Mouse (Mus musculus): ENCODE measurements around the gene Doc2g. TPM values are rescaled to one million over a fixed set of nuclear protein-coding genes. Genes with fewer than 3 reads are reported as not detected.
"Not testable (repeated sequence)": the region's sequence is repeated elsewhere in the genome, so short reads cannot be mapped to it uniquely, and the experiment has no call there.

Doc2g gene
- polyA plus RNA-seq, 1 experiment from 2014 or later, result 64.5 TPM

- H3K9me3 ChIP-seq (replicated peaks; ENCODE audit: control insufficient read depth, low read length), result no peaks in the 10 kb centered on the region
- H3K9ac ChIP-seq (ENCODE audit: low read depth, low read length), result no peak overlapping the region
- H3K4me1 ChIP-seq (ENCODE audit: control insufficient read depth, insufficient read depth, low read length), result peaks cover 3% of the 10 kb centered on the region; the same call in 1 of the 2 replicates
- no peaks in the 10 kb centered on the region for H3K27me3 ChIP-seq (ENCODE audit: control insufficient read depth, insufficient read depth, low read length)
- 59% methylated on average over 14 of the region's 14 CpGs for WGBS (ENCODE audit: insufficient replicate concordance)
- H3K4me3 ChIP-seq (ENCODE audit: low read depth, low read length), result no peak overlapping the region
- no peak overlapping the region for H3K4me2 ChIP-seq
- no peaks in the 10 kb centered on the region for H3K36me3 ChIP-seq (ENCODE audit: control insufficient read depth, insufficient read depth, low read length)
- H3K27ac ChIP-seq (ENCODE audit: low read depth, low read length), result no peak overlapping the region
- no peak for ATAC-seq (replicated peaks; ENCODE audit: insufficient number of reproducible peaks, low FRiP score, low TSS enrichment)
Observed at GRCm38 (mm10) chr19:4042124-4042523, 39.0 kb downstream of the Doc2g start.

- H3K9me3 ChIP-seq (replicated peaks; ENCODE audit: control insufficient read depth, low read length); H3K27ac ChIP-seq (ENCODE audit: low read depth, low read length); H3K9ac ChIP-seq (ENCODE audit: low read depth, low read length); ATAC-seq (replicated peaks; ENCODE audit: insufficient number of reproducible peaks, low FRiP score, low TSS enrichment); H3K36me3 ChIP-seq (ENCODE audit: control insufficient read depth, insufficient read depth, low read length); H3K4me1 ChIP-seq (ENCODE audit: control insufficient read depth, insufficient read depth, low read length); H3K4me2 ChIP-seq; H3K27me3 ChIP-seq (ENCODE audit: control insufficient read depth, insufficient read depth, low read length); H3K4me3 ChIP-seq (ENCODE audit: low read depth, low read length): not testable (repeated sequence)
- 86% methylated on average over 5 of the region's 5 CpGs for WGBS (ENCODE audit: insufficient replicate concordance)
Observed at GRCm38 (mm10) chr19:4044109-4044508, 41.0 kb downstream of the Doc2g start.

GRCm38 (mm10) chr19:4045966-4046865, 43.1 kb downstream of the Doc2g start, which contains the start of gene Gstp2:
TSS of gene Gstp2 (minus strand) at chr19:4046023.
- H3K4me2 ChIP-seq, result peak within 1 kb of the TSS; percentile 31
- H3K4me1 ChIP-seq (ENCODE audit: control insufficient read depth, insufficient read depth, low read length), result no peaks in the 10 kb centered on the region
- H3K9ac ChIP-seq (ENCODE audit: low read depth, low read length), result no peak within 1 kb of the TSS
- peak; percentile 52; the same call in 1 of the 2 replicates for ATAC-seq (replicated peaks; ENCODE audit: insufficient number of reproducible peaks, low FRiP score, low TSS enrichment)
- no peak within 1 kb of the TSS for H3K27ac ChIP-seq (ENCODE audit: low read depth, low read length)
- no peaks in the 10 kb centered on the region for H3K27me3 ChIP-seq (ENCODE audit: control insufficient read depth, insufficient read depth, low read length)
- no peaks in the 10 kb centered on the region for H3K36me3 ChIP-seq (ENCODE audit: control insufficient read depth, insufficient read depth, low read length)
- no peak within 1 kb of the TSS for H3K4me3 ChIP-seq (ENCODE audit: low read depth, low read length)
- WGBS (ENCODE audit: insufficient replicate concordance), result 46% methylated on average over 16 of the region's 16 CpGs
- H3K9me3 ChIP-seq (replicated peaks; ENCODE audit: control insufficient read depth, low read length), result no peaks in the 10 kb centered on the region

- H3K27me3 ChIP-seq (ENCODE audit: control insufficient read depth, insufficient read depth, low read length), result no peaks in the 10 kb centered on the region
- H3K9ac ChIP-seq (ENCODE audit: low read depth, low read length), result no peak overlapping the region
- WGBS (ENCODE audit: insufficient replicate concordance), result 80% methylated on average over 8 of the region's 8 CpGs
- H3K4me2 ChIP-seq, result no peak overlapping the region
- H3K9me3 ChIP-seq (replicated peaks; ENCODE audit: control insufficient read depth, low read length), result no peaks in the 10 kb centered on the region
- no peak overlapping the region for H3K4me3 ChIP-seq (ENCODE audit: low read depth, low read length)
- no peak for ATAC-seq (replicated peaks; ENCODE audit: insufficient number of reproducible peaks, low FRiP score, low TSS enrichment)
- no peaks in the 10 kb centered on the region for H3K4me1 ChIP-seq (ENCODE audit: control insufficient read depth, insufficient read depth, low read length)
- no peak overlapping the region for H3K27ac ChIP-seq (ENCODE audit: low read depth, low read length)
- H3K36me3 ChIP-seq (ENCODE audit: control insufficient read depth, insufficient read depth, low read length), result no peaks in the 10 kb centered on the region
Observed at GRCm38 (mm10) chr19:4046866-4047254, 43.7 kb downstream of the Doc2g start.

- Histone ChIP-seq H3K4me3 (ENCODE audit: low read depth, low read length) (no peak overlapping the region), H3K4me1 (ENCODE audit: control insufficient read depth, insufficient read depth, low read length) (no peaks in the 10 kb centered on the region), H3K9ac (ENCODE audit: low read depth, low read length) (no peak overlapping the region), H3K4me2 (no peak overlapping the region), H3K36me3 (ENCODE audit: control insufficient read depth, insufficient read depth, low read length) (no peaks in the 10 kb centered on the region), H3K27ac (ENCODE audit: low read depth, low read length) (no peak overlapping the region), H3K9me3 (replicated peaks; ENCODE audit: control insufficient read depth, low read length) (no peaks in the 10 kb centered on the region), H3K27me3 (ENCODE audit: control insufficient read depth, insufficient read depth, low read length) (no peaks in the 10 kb centered on the region)
- WGBS (ENCODE audit: insufficient replicate concordance), result 15% methylated on average over 4 of the region's 4 CpGs
- no peak for ATAC-seq (replicated peaks; ENCODE audit: insufficient number of reproducible peaks, low FRiP score, low TSS enrichment)
Observed at GRCm38 (mm10) chr19:4047859-4048258, 44.7 kb downstream of the Doc2g start.

GRCm38 (mm10) chr19:4049069-4049468, 46.0 kb downstream of the Doc2g start:
- not testable (repeated sequence) for H3K36me3 ChIP-seq (ENCODE audit: control insufficient read depth, insufficient read depth, low read length); H3K9me3 ChIP-seq (replicated peaks; ENCODE audit: control insufficient read depth, low read length); H3K4me1 ChIP-seq (ENCODE audit: control insufficient read depth, insufficient read depth, low read length); H3K9ac ChIP-seq (ENCODE audit: low read depth, low read length); H3K27me3 ChIP-seq (ENCODE audit: control insufficient read depth, insufficient read depth, low read length); H3K4me3 ChIP-seq (ENCODE audit: low read depth, low read length); ATAC-seq (replicated peaks; ENCODE audit: insufficient number of reproducible peaks, low FRiP score, low TSS enrichment); H3K27ac ChIP-seq (ENCODE audit: low read depth, low read length); H3K4me2 ChIP-seq
- WGBS (ENCODE audit: insufficient replicate concordance), result 78% methylated on average over 5 of the region's 5 CpGs

- H3K9me3 ChIP-seq (replicated peaks; ENCODE audit: control insufficient read depth, low read length), result no peaks in the 10 kb centered on the region
- WGBS (ENCODE audit: insufficient replicate concordance), result 90% methylated on average over 5 of the region's 5 CpGs
- H3K27ac ChIP-seq (ENCODE audit: low read depth, low read length), result no peak overlapping the region
- H3K27me3 ChIP-seq (ENCODE audit: control insufficient read depth, insufficient read depth, low read length), result no peaks in the 10 kb centered on the region
- no peak overlapping the region for H3K9ac ChIP-seq (ENCODE audit: low read depth, low read length)
- H3K4me1 ChIP-seq (ENCODE audit: control insufficient read depth, insufficient read depth, low read length), result peaks cover 4% of the 10 kb centered on the region; the same call in 1 of the 2 replicates
- ATAC-seq (replicated peaks; ENCODE audit: insufficient number of reproducible peaks, low FRiP score, low TSS enrichment), result no peak
- no peak overlapping the region for H3K4me2 ChIP-seq
- no peak overlapping the region for H3K4me3 ChIP-seq (ENCODE audit: low read depth, low read length)
- H3K36me3 ChIP-seq (ENCODE audit: control insufficient read depth, insufficient read depth, low read length), result no peaks in the 10 kb centered on the region
Observed at GRCm38 (mm10) chr19:4051016-4051415, 47.9 kb downstream of the Doc2g start.

GRCm38 (mm10) chr19:4051741-4052515, 48.8 kb downstream of the Doc2g start:
- Histone ChIP-seq H3K27ac (ENCODE audit: low read depth, low read length) (no peak overlapping the region), H3K4me1 (ENCODE audit: control insufficient read depth, insufficient read depth, low read length) (peaks cover 11% of the 10 kb centered on the region; the same call in 1 of the 2 replicates), H3K27me3 (ENCODE audit: control insufficient read depth, insufficient read depth, low read length) (no peaks in the 10 kb centered on the region), H3K36me3 (ENCODE audit: control insufficient read depth, insufficient read depth, low read length) (no peaks in the 10 kb centered on the region), H3K4me2 (no peak overlapping the region), H3K9ac (ENCODE audit: low read depth, low read length) (no peak overlapping the region), H3K9me3 (replicated peaks; ENCODE audit: control insufficient read depth, low read length) (no peaks in the 10 kb centered on the region), H3K4me3 (ENCODE audit: low read depth, low read length) (no peak overlapping the region)
- ATAC-seq (replicated peaks; ENCODE audit: insufficient number of reproducible peaks, low FRiP score, low TSS enrichment), result no peak
- 51% methylated on average over 10 of the region's 10 CpGs for WGBS (ENCODE audit: insufficient replicate concordance)
